Mouse (Mus musculus) neural tube, embryonic 14.5 days (tissue): ENCODE data around the gene Gas2l3. TPM values are rescaled to one million over a fixed set of nuclear protein-coding genes. Genes with fewer than 3 reads are reported as not detected.

Experiments
- ATAC-seq: fragments of 200-750 bp; cut with Nextera tagmentation; 2 replicates; pipeline ENCODE4 v1.8.0; 2017; ENCODE audit warnings: low read depth, mild to moderate bottlenecking, moderate TSS enrichment, moderate library complexity
- H3K27ac ChIP-seq: fragments of 300-500 bp; sonication (generic); 2 replicates; pipeline ENCODE4 v1.5.1; 2014; ENCODE audit warnings: low read depth, mild to moderate bottlenecking, control low read depth, low read length, moderate library complexity, mixed read lengths
- H3K27me3 ChIP-seq: fragments of 300-500 bp; sonication (generic); 2 replicates; pipeline ENCODE4 v1.6.1; 2014; ENCODE audit warnings: low read length; ENCODE audit not compliant: control insufficient read depth, insufficient read depth
- H3K36me3 ChIP-seq: fragments of 300-500 bp; sonication (generic); 2 replicates; pipeline ENCODE4 v1.6.1; 2014; ENCODE audit warnings: low read length, mixed read lengths; ENCODE audit not compliant: control insufficient read depth, insufficient read depth
- H3K4me1 ChIP-seq: fragments of 300-500 bp; sonication (generic); 2 replicates; pipeline ENCODE4 v1.6.1; 2014; ENCODE audit warnings: low read length; ENCODE audit not compliant: control insufficient read depth, insufficient read depth
- H3K4me2 ChIP-seq: fragments of 300-500 bp; sonication (generic); 2 replicates; pipeline ENCODE4 v1.6.1; 2014; ENCODE audit warnings: mild to moderate bottlenecking, low read depth, low read length, control low read depth
- H3K4me3 ChIP-seq: fragments of 300-500 bp; sonication (generic); 2 replicates; pipeline ENCODE4 v1.5.1; 2014; ENCODE audit warnings: low read depth, low read length, control low read depth, mixed read lengths
- H3K9ac ChIP-seq: fragments of 300-500 bp; sonication (generic); replicated peaks from 2 replicates; pipeline ENCODE4 v1.6.1; 2014; ENCODE audit warnings: low read depth, mild to moderate bottlenecking, control low read depth, low read length, mixed read lengths
- H3K9me3 ChIP-seq: fragments of 300-500 bp; sonication (generic); 2 replicates; pipeline ENCODE4 v1.6.1; 2016; ENCODE audit warnings: low read length; ENCODE audit not compliant: control insufficient read depth
- WGBS: fragments of 180-500 bp; shearing (Covaris S2); extraction: QIAGEN DNeasy Blood & Tissue Kit; methylation state at CpG from one replicate; pipeline ENCODE4 v1.1.7; 2014; 5-methylcytosine and 5-hydroxymethylcytosine counted together
- polyA plus RNA-seq: library from polyadenylated mRNA; unstranded; fragments of >200 nt; fragmentation: Nextera tagmentation; extraction: Ambion mirVana; gene quantifications from 2 replicates; pipeline ENCODE4 v1.2.1, GENCODE M21; 2014

Gene Gas2l3
- polyA plus RNA-seq, 1 experiment from 2014 or later, result 2.8 TPM

GRCm38 (mm10) chr10:89437472-89437871 lies 6.3 kb downstream of the Gas2l3 start:
- H3K27me3 ChIP-seq, result no peaks in the 10 kb centered on the region; the same call in 1 of the 2 replicates
- no peak overlapping the region for H3K9ac ChIP-seq
- H3K27ac ChIP-seq, result no peak overlapping the region
- H3K4me2 ChIP-seq, result no peak overlapping the region
- H3K4me3 ChIP-seq, result no peak overlapping the region
- H3K4me1 ChIP-seq, result peaks cover 3% of the 10 kb centered on the region; the same call in 1 of the 2 replicates
- H3K36me3 ChIP-seq, result no peaks in the 10 kb centered on the region
- WGBS, result 60% methylated on average over 9 of the region's 9 CpGs
- ATAC-seq, result no peak
- no peaks in the 10 kb centered on the region for H3K9me3 ChIP-seq

DNA sequence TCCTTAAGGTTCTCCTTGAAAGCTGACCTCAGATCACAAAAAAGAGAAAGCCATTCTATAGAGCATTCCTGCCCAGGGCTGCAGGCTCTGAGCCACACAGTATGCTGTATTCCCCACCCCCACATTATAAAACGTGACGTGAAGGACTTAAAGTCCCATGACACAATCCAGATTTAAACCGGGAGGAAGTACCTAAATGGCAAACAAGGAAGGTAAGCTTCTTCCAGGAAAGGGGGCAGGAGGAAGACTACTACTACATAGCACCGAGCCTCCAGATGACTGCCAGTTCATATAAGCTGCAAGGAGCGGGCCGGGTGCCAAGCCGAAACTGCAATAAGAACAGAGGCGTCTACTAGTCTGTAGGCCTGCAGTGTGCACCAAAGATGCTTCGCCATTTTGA lies 7.8 kb downstream of the Gas2l3 start:
- Histone ChIP-seq H3K27me3 (no peaks in the 10 kb centered on the region; the same call in 1 of the 2 replicates), H3K4me3 (no peak overlapping the region), H3K4me2 (no peak overlapping the region), H3K27ac (no peak overlapping the region), H3K4me1 (peaks cover 3% of the 10 kb centered on the region; the same call in 1 of the 2 replicates), H3K9ac (no peak overlapping the region), H3K9me3 (no peaks in the 10 kb centered on the region), H3K36me3 (no peaks in the 10 kb centered on the region)
- 48% methylated on average over 9 of the region's 9 CpGs for WGBS
- ATAC-seq, result 0 out of 2 replicates have a peak, but pooled peaks have one; percentile 29

DNA sequence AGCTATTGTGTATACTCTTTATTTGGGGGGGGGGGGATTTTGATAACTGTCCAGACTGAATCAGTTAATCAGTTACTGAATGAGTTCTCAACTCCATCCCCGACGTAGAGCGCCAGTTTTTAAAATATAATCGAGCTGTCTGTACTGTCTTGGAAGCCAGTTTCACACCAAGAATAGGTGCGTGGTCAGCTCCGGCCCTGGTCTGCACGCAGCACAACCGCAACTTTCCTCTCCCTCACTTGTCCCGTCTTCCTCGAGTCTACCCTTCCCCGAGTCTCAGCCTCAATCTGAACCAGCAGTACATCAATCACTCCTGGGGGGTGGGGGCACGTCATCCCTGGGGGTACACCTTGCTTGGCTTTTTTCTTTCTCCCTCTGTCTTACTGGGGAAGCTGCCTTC lies 8.4 kb downstream of the Gas2l3 start:
- no peaks in the 10 kb centered on the region; the same call in 1 of the 2 replicates for H3K27me3 ChIP-seq
- H3K9ac ChIP-seq, result no peak overlapping the region
- 40% methylated on average over 12 of the region's 12 CpGs for WGBS
- no peaks in the 10 kb centered on the region for H3K9me3 ChIP-seq
- peak; percentile 50; the same call in 1 of the 2 replicates for ATAC-seq
- H3K4me1 ChIP-seq, result peaks cover 3% of the 10 kb centered on the region; the same call in 1 of the 2 replicates
- no peak overlapping the region; the same call in 1 of the 2 replicates for H3K4me2 ChIP-seq
- H3K27ac ChIP-seq, result no peak overlapping the region
- H3K4me3 ChIP-seq, result no peak overlapping the region
- H3K36me3 ChIP-seq, result no peaks in the 10 kb centered on the region

DNA sequence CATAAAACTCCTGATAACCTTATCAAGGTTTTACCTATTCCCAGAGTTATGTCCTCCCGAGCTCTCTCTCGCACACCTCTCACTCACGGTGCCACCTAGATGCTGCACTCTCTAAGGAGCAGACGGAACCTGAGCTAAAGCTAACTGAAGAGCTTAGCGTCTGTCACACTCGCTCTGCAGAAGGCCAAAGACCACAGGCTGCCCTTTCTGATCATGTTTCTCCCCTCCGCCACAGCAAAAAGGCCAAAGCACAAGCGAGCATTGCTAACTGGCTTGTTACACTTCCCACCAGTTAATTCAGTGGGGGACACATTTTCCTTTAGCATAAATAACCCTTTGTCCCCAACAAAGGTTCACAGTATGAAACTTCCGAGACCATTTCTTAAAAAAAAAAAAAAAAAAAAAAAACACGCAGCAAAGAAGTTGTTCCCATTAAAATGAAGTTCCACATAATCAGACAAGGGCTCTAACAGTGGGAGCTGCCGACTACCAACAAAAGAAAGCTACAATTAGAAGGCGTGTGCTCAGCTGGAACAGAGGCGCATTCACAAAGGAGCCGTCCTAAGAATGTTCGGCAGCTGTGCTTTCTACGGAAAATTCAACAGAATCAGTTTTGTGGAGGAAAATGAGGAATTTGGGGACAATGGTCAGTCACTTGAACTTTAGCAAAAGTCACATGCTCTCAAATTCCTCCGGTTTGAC lies 9.1 kb downstream of the Gas2l3 start:
- WGBS, result 14% methylated on average over 17 of the region's 17 CpGs
- Histone ChIP-seq H3K9me3 (no peaks in the 10 kb centered on the region), H3K9ac (no peak overlapping the region), H3K27ac (no peak overlapping the region), H3K4me3 (no peak overlapping the region; the same call in 1 of the 2 replicates), H3K4me2 (peak overlapping the region; percentile 21; the same call in 1 of the 2 replicates), H3K4me1 (peaks cover 3% of the 10 kb centered on the region; the same call in 1 of the 2 replicates), H3K27me3 (no peaks in the 10 kb centered on the region; the same call in 1 of the 2 replicates), H3K36me3 (no peaks in the 10 kb centered on the region)
- ATAC-seq, result peak; percentile 57; the same call in 1 of the 2 replicates

DNA sequence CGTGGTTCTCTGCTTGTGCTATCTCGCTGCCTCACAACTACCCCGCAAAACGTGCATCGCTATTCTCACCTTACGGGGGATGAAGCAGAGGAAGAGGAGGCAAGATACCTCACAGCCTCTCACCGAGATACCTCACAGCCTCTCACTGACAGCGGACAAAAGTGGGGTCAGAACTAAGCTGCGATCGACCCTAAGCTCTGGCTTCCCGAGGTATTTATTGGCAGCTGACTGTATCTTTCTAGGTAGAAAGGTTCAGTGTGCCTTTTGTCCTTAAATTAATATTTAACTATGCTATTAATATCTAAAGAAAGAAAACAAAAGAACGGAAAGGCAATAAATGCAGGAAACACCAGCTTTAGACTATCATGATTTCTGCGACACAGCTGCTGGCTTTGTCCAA lies 11.0 kb downstream of the Gas2l3 start:
- H3K4me2 ChIP-seq, result no peak overlapping the region
- H3K27ac ChIP-seq, result no peak overlapping the region
- no peaks in the 10 kb centered on the region for H3K36me3 ChIP-seq
- no peak for ATAC-seq
- no peaks in the 10 kb centered on the region; the same call in 1 of the 2 replicates for H3K27me3 ChIP-seq
- no peak overlapping the region for H3K4me3 ChIP-seq
- whole genome bisulfite sequencing, result 79% methylated on average over 13 of the region's 13 CpGs
- H3K9me3 ChIP-seq, result no peaks in the 10 kb centered on the region
- no peak overlapping the region for H3K9ac ChIP-seq
- H3K4me1 ChIP-seq, result peaks cover 3% of the 10 kb centered on the region; the same call in 1 of the 2 replicates

- no peaks in the 10 kb centered on the region; the same call in 1 of the 2 replicates for H3K27me3 ChIP-seq
- no peak overlapping the region for H3K4me2 ChIP-seq
- H3K4me1 ChIP-seq, result peaks cover 3% of the 10 kb centered on the region; the same call in 1 of the 2 replicates
- no peaks in the 10 kb centered on the region for H3K9me3 ChIP-seq
- no peak overlapping the region for H3K27ac ChIP-seq
- no peak overlapping the region for H3K4me3 ChIP-seq
- no peak overlapping the region for H3K9ac ChIP-seq
- H3K36me3 ChIP-seq, result no peaks in the 10 kb centered on the region
- ATAC-seq, result no peak
- 93% methylated on average over 7 of the region's 7 CpGs for WGBS
These were observed 13.0 kb downstream of the Gas2l3 start for GRCm38 (mm10) chr10:89430751-89431150.

GRCm38 (mm10) chr10:89424800-89425393 lies 18.9 kb downstream of the Gas2l3 start:
- peak overlapping the region; percentile 34; the same call in 1 of the 2 replicates for H3K27ac ChIP-seq
- 69% methylated on average over 11 of the region's 11 CpGs for WGBS
- H3K9me3 ChIP-seq, result no peaks in the 10 kb centered on the region
- no peaks in the 10 kb centered on the region for H3K4me1 ChIP-seq
- H3K27me3 ChIP-seq, result no peaks in the 10 kb centered on the region
- H3K4me2 ChIP-seq, result no peak overlapping the region
- H3K4me3 ChIP-seq, result no peak overlapping the region
- H3K9ac ChIP-seq, result no peak overlapping the region
- ATAC-seq, result peak; percentile 85
- no peaks in the 10 kb centered on the region for H3K36me3 ChIP-seq

GRCm38 (mm10) chr10:89424217-89424616 lies 19.6 kb downstream of the Gas2l3 start:
- 94% methylated on average over 9 of the region's 9 CpGs for WGBS

More at GRCm38 (mm10) chr10:89424217-89424616, 19.6 kb downstream of the Gas2l3 start:
- Histone ChIP-seq H3K4me3 (no peak overlapping the region), H3K4me1 (no peaks in the 10 kb centered on the region), H3K9ac (no peak overlapping the region), H3K27me3 (no peaks in the 10 kb centered on the region), H3K27ac (no peak overlapping the region), H3K36me3 (no peaks in the 10 kb centered on the region), H3K4me2 (no peak overlapping the region), H3K9me3 (no peaks in the 10 kb centered on the region)
- no peak for ATAC-seq
